Comparison of ENCODE assay signal across 21 mouse cellular contexts in genomic region chr6:117575057-117575456, GRCm38 (mm10).
DNase-seq lines count a peak whose midpoint lies in the region; ATAC-seq and TF ChIP-seq lines count a peak whose summit lies in the region.
"Had no signal": no experiment of that assay in that cellular context is flagged by ENCODE, and none has a peak within 500 bp of the region (broad histone marks: within the 10 kb centered on the region; RNA-seq: fewer than 3 reads in every experiment).

No protein-coding gene starts in this region.

- DNase-seq in heart, embryonic 10.5 days (ENCODE audit: low spot score) = peak; percentile 69
- peak; percentile 31 for DNase-seq in lung, embryonic 14.5 days
- DNase-seq in lung, postnatal 4 days = no peak
- DNase-seq in embryonic facial prominence, embryonic 11.5 days (ENCODE audit: low spot score) = no peak
- DNase-seq in mesoderm, embryonic 11.5 days (ENCODE audit: low read depth, low spot score) = peak; percentile 46
- no peak for DNase-seq in thymus, postnatal 10 days (ENCODE audit: low spot score in 2 of 2)
- DNase-seq: cerebellum, adult 11-12 months; cerebellum, postnatal 10 days; gastrocnemius, postnatal 14 days; heart, adult 18-20 months; kidney, postnatal 4 days; layer of hippocampus, adult 9-11 months; lung, adult 2 months; thymus, adult 2 months had no signal

- TF ChIP-seq CTCF in lung, embryonic 14.5 days (IDR thresholded peaks at IDR 0.05; ENCODE audit: low read depth) = no peak

- H3K4me1 ChIP-seq in heart, embryonic 10.5 days = peaks cover 23% of the 10 kb centered on the region
- peaks cover 33% of the 10 kb centered on the region for H3K4me1 ChIP-seq in heart, embryonic 12.5 days (replicated peaks)
- peaks cover 10% of the 10 kb centered on the region; the same call in 1 of the 2 replicates for H3K4me1 ChIP-seq in lung, embryonic 14.5 days (ENCODE audit: insufficient read depth)
- H3K4me1 ChIP-seq in embryonic facial prominence, embryonic 11.5 days (ENCODE audit: control insufficient read depth, insufficient read depth, low read length) = no peaks in the 10 kb centered on the region
- H3K4me1 ChIP-seq in kidney, embryonic 16.5 days (ENCODE audit: insufficient read depth, low read length) = peaks cover 11% of the 10 kb centered on the region
- H3K4me1 ChIP-seq: forebrain, embryonic 15.5 days; megakaryocyte, embryonic 14.5 days had no signal

- no peaks in the 10 kb centered on the region for H3K36me3 ChIP-seq in heart, embryonic 10.5 days
- no peaks in the 10 kb centered on the region for H3K36me3 ChIP-seq in heart, embryonic 12.5 days
- no peaks in the 10 kb centered on the region for H3K36me3 ChIP-seq in lung, embryonic 14.5 days (ENCODE audit: insufficient read depth)
- no peaks in the 10 kb centered on the region for H3K36me3 ChIP-seq in embryonic facial prominence, embryonic 11.5 days (replicated peaks; ENCODE audit: control insufficient read depth, insufficient read depth, low read depth, low read length)
- H3K36me3 ChIP-seq in kidney, embryonic 16.5 days (ENCODE audit: insufficient read depth, low read length) = no peaks in the 10 kb centered on the region
- H3K36me3 ChIP-seq: forebrain, embryonic 15.5 days had no signal

- H3K27ac ChIP-seq in heart, embryonic 10.5 days = peak overlapping the region; percentile 49; the same call in 1 of the 2 replicates
- H3K27ac ChIP-seq in heart, embryonic 12.5 days (ENCODE audit: poor library complexity, severe bottlenecking) = no peak overlapping the region
- no peak overlapping the region for H3K27ac ChIP-seq in lung, embryonic 14.5 days (ENCODE audit: low read depth)
- H3K27ac ChIP-seq in embryonic facial prominence, embryonic 11.5 days (replicated peaks; ENCODE audit: low read depth, low read length) = no peak overlapping the region
- no peak overlapping the region for H3K27ac ChIP-seq in kidney, embryonic 16.5 days (ENCODE audit: low read length)
- H3K27ac ChIP-seq: forebrain, embryonic 15.5 days had no signal

- no peak overlapping the region for H3K4me2 ChIP-seq in heart, embryonic 12.5 days
- no peak overlapping the region for H3K4me2 ChIP-seq in lung, embryonic 14.5 days
- no peak overlapping the region for H3K4me2 ChIP-seq in embryonic facial prominence, embryonic 11.5 days (ENCODE audit: low read depth, low read length)
- H3K4me2 ChIP-seq in kidney, embryonic 16.5 days (replicated peaks; ENCODE audit: low read depth, low read length) = no peak overlapping the region
- H3K4me2 ChIP-seq: forebrain, embryonic 15.5 days had no signal

- no peak overlapping the region for H3K4me3 ChIP-seq in heart, embryonic 10.5 days
- H3K4me3 ChIP-seq in heart, embryonic 12.5 days = no peak overlapping the region
- no peak overlapping the region for H3K4me3 ChIP-seq in lung, embryonic 14.5 days (ENCODE audit: low read depth, low read length)
- no peak overlapping the region for H3K4me3 ChIP-seq in embryonic facial prominence, embryonic 11.5 days (ENCODE audit: low read depth, low read length)
- no peak overlapping the region for H3K4me3 ChIP-seq in kidney, embryonic 16.5 days (ENCODE audit: low read length)
- H3K4me3 ChIP-seq: forebrain, embryonic 15.5 days; megakaryocyte, embryonic 14.5 days had no signal

- no peaks in the 10 kb centered on the region for H3K9me3 ChIP-seq in heart, embryonic 10.5 days
- H3K9me3 ChIP-seq in heart, embryonic 12.5 days (replicated peaks) = no peaks in the 10 kb centered on the region
- no peaks in the 10 kb centered on the region for H3K9me3 ChIP-seq in lung, embryonic 14.5 days (ENCODE audit: low read depth, low read length)
- no peaks in the 10 kb centered on the region for H3K9me3 ChIP-seq in embryonic facial prominence, embryonic 11.5 days (replicated peaks; ENCODE audit: control insufficient read depth, low read length)
- H3K9me3 ChIP-seq in kidney, embryonic 16.5 days (ENCODE audit: low read length) = no peaks in the 10 kb centered on the region
- H3K9me3 ChIP-seq: forebrain, embryonic 15.5 days had no signal

- H3K27me3 ChIP-seq in heart, embryonic 10.5 days (ENCODE audit: insufficient read depth, poor library complexity, severe bottlenecking) = peaks cover 8% of the 10 kb centered on the region; the same call in 1 of the 2 replicates
- H3K27me3 ChIP-seq in heart, embryonic 12.5 days (replicated peaks) = no peaks in the 10 kb centered on the region
- H3K27me3 ChIP-seq in lung, embryonic 14.5 days (ENCODE audit: insufficient read depth, low read length) = 0 out of 2 replicates have a peak, but pooled peaks cover 10% of the 10 kb centered on the region
- H3K27me3 ChIP-seq in embryonic facial prominence, embryonic 11.5 days (ENCODE audit: control insufficient read depth, insufficient read depth, low read length) = no peaks in the 10 kb centered on the region
- peaks cover 6% of the 10 kb centered on the region for H3K27me3 ChIP-seq in kidney, embryonic 16.5 days (ENCODE audit: insufficient read depth, low read length)
- H3K27me3 ChIP-seq: forebrain, embryonic 15.5 days; megakaryocyte, embryonic 14.5 days had no signal

- ATAC-seq in heart, embryonic 12.5 days (ENCODE audit: insufficient number of reproducible peaks, low FRiP score) = no peak
- ATAC-seq in lung, embryonic 14.5 days (ENCODE audit: insufficient read depth) = peak; percentile 62; the same call in 1 of the 2 replicates
- ATAC-seq in embryonic facial prominence, embryonic 11.5 days (replicated peaks; ENCODE audit: insufficient number of reproducible peaks, low FRiP score, low TSS enrichment, low read depth) = peak; percentile 65; the same call in 1 of the 2 replicates
- ATAC-seq in kidney, embryonic 16.5 days (ENCODE audit: low FRiP score, low TSS enrichment) = no peak
- ATAC-seq: forebrain, embryonic 15.5 days; hindbrain, embryonic 16.5 days; intestine, embryonic 16.5 days; midbrain, embryonic 16.5 days had no signal

- WGBS in heart, embryonic 10.5 days = 82% methylated on average over 5 of the region's 5 CpGs
- 76% methylated on average over 5 of the region's 5 CpGs for WGBS in heart, embryonic 12.5 days
- 53% methylated on average over 5 of the region's 5 CpGs for WGBS in lung, embryonic 14.5 days
- WGBS in embryonic facial prominence, embryonic 11.5 days = 76% methylated on average over 5 of the region's 5 CpGs
- 73% methylated on average over 5 of the region's 5 CpGs for WGBS in kidney, embryonic 16.5 days

- H3K9ac ChIP-seq in heart, embryonic 12.5 days = no peak overlapping the region
- H3K9ac ChIP-seq in lung, embryonic 14.5 days = no peak overlapping the region
- H3K9ac ChIP-seq in embryonic facial prominence, embryonic 11.5 days (replicated peaks; ENCODE audit: low read length) = no peak overlapping the region
- no peak overlapping the region for H3K9ac ChIP-seq in kidney, embryonic 16.5 days (replicated peaks; ENCODE audit: low read length)
- H3K9ac ChIP-seq: forebrain, embryonic 15.5 days had no signal

Comparison
In these comparisons a context has a peak if more than half of its experiments do, and no peak if none do; other contexts are left out.
1. DNase-seq: peak in heart, embryonic 10.5 days (single experiment), lung, embryonic 14.5 days (single experiment) and mesoderm, embryonic 11.5 days (single experiment); none in lung, postnatal 4 days (0 of 2), embryonic facial prominence, embryonic 11.5 days (single experiment) and thymus, postnatal 10 days (0 of 2).
2. ATAC-seq: peak in lung, embryonic 14.5 days (single experiment) and embryonic facial prominence, embryonic 11.5 days (single experiment); none in heart, embryonic 12.5 days (single experiment) and kidney, embryonic 16.5 days (single experiment).